Mouse (Mus musculus): ENCODE measurements around the gene Tbx10.

DNA sequence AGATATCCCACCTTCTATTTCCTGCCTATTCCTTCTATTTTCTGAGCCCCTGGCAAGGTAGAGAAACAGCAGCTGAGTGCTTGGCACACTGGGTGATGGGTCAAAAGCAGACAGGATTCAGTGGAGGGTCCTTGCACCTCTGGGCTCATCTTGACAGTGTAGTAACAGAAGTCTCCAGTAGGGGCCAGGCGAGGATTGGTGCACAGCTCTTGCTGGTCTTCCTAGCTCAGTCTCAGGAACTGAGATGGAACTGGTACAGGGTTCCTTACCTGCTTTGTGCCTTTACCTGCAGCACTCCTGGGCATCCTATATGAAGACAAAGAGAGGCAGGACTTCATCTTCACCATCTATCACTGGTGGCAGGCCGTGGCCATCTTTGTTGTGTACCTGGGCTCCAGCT is 45.8 kb upstream of the Tbx10 start:
- TF ChIP-seq CTCF (IDR thresholded peaks at IDR 0.05; ENCODE audit: borderline replicate concordance, extremely low read depth, insufficient read depth, insufficient read length) (peak; percentile 92), POLR2A (IDR thresholded peaks at IDR 0.05; ENCODE audit: borderline replicate concordance, extremely low read depth, insufficient read depth, insufficient read length, poor library complexity, severe bottlenecking) (no peak)
